Mouse (Mus musculus) kidney, embryonic 16.5 days (tissue): ENCODE data around the gene Slc31a2. TPM values are rescaled to one million over a fixed set of nuclear protein-coding genes. Genes with fewer than 3 reads are reported as not detected.

Experiments used
- ATAC-seq: fragments of 200-750 bp; cut with Nextera tagmentation; 2 replicates; pipeline ENCODE4 v1.8.0; 2017; ENCODE audit warnings: moderate TSS enrichment; ENCODE audit not compliant: low FRiP score, low TSS enrichment
- H3K27ac ChIP-seq: fragments of 300-500 bp; sonication (generic); 2 replicates; pipeline ENCODE4 v1.5.1; 2014; ENCODE audit warnings: low read length
- H3K27me3 ChIP-seq: fragments of 300-500 bp; sonication (generic); 2 replicates; pipeline ENCODE4 v1.6.1; 2014; ENCODE audit warnings: low read length, control low read depth, mixed read lengths; ENCODE audit not compliant: insufficient read depth
- H3K36me3 ChIP-seq: fragments of 300-500 bp; sonication (generic); 2 replicates; pipeline ENCODE4 v1.6.1; 2014; ENCODE audit warnings: low read length, control low read depth, mixed read lengths; ENCODE audit not compliant: insufficient read depth
- H3K4me1 ChIP-seq: fragments of 300-500 bp; sonication (generic); 2 replicates; pipeline ENCODE4 v1.6.1; 2014; ENCODE audit warnings: low read length, control low read depth, mixed read lengths; ENCODE audit not compliant: insufficient read depth
- H3K4me2 ChIP-seq: fragments of 300-500 bp; sonication (generic); replicated peaks from 2 replicates; pipeline ENCODE4 v1.6.1; 2014; ENCODE audit warnings: low read depth, low read length
- H3K4me3 ChIP-seq: fragments of 300-500 bp; sonication (generic); 2 replicates; pipeline ENCODE4 v1.5.1; 2014; ENCODE audit warnings: mild to moderate bottlenecking, low read length
- H3K9ac ChIP-seq: fragments of 300-500 bp; sonication (generic); replicated peaks from 2 replicates; pipeline ENCODE4 v1.6.1; 2014; ENCODE audit warnings: low read length
- H3K9me3 ChIP-seq: fragments of 300-500 bp; sonication (generic); 2 replicates; pipeline ENCODE4 v1.6.1; 2016; ENCODE audit warnings: low read length, control low read depth
- WGBS: fragments of 180-500 bp; shearing (Covaris S2); extraction: QIAGEN DNeasy Blood & Tissue Kit; methylation state at CpG from one replicate; pipeline ENCODE4 v1.1.7; 2014; 5-methylcytosine and 5-hydroxymethylcytosine counted together
- polyA plus RNA-seq: library from polyadenylated mRNA; unstranded; fragments of >200 nt; fragmentation: Nextera tagmentation; extraction: Ambion mirVana; gene quantifications from 2 replicates; pipeline ENCODE4 v1.2.1, GENCODE M21; 2015

Slc31a2 gene
- polyA plus RNA-seq, 1 experiment from 2014 or later, result 31.9 TPM

DNA sequence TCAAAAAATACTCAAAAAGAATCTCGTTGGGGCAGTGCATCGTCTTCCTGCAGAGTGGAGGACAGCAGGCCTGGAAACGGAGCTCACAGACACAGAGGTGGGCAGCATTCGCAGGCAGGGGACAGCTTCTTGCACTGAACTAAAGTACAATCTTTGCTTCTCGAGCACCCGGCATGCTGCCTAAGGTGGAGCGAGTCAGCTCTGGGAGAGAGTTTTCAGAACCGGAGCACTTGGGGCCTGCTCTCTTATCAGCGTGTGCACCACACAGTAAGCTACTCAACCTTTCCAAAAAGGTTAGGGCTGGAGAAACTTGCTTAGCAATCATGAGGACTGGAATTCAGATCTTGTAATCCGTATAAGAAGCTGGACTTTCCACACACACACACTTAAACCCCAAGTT lies 14.3 kb downstream of the Slc31a2 start:
- H3K9me3 ChIP-seq, result no peaks in the 10 kb centered on the region
- 81% methylated on average over 10 of the region's 10 CpGs for WGBS
- no peak overlapping the region for H3K4me2 ChIP-seq
- no peak for ATAC-seq
- no peaks in the 10 kb centered on the region for H3K27me3 ChIP-seq
- H3K27ac ChIP-seq, result no peak overlapping the region
- no peak overlapping the region for H3K9ac ChIP-seq
- H3K4me1 ChIP-seq, result no peaks in the 10 kb centered on the region
- no peaks in the 10 kb centered on the region for H3K36me3 ChIP-seq
- no peak overlapping the region for H3K4me3 ChIP-seq

GRCm38 (mm10) chr4:62277222-62277621 lies 14.9 kb downstream of the Slc31a2 start:
- Histone ChIP-seq H3K9me3 (no peaks in the 10 kb centered on the region), H3K36me3 (no peaks in the 10 kb centered on the region), H3K4me3 (no peak overlapping the region), H3K9ac (no peak overlapping the region), H3K27me3 (no peaks in the 10 kb centered on the region), H3K27ac (no peak overlapping the region), H3K4me1 (no peaks in the 10 kb centered on the region), H3K4me2 (no peak overlapping the region)
- 74% methylated on average over 3 of the region's 3 CpGs for WGBS
- no peak for ATAC-seq

DNA sequence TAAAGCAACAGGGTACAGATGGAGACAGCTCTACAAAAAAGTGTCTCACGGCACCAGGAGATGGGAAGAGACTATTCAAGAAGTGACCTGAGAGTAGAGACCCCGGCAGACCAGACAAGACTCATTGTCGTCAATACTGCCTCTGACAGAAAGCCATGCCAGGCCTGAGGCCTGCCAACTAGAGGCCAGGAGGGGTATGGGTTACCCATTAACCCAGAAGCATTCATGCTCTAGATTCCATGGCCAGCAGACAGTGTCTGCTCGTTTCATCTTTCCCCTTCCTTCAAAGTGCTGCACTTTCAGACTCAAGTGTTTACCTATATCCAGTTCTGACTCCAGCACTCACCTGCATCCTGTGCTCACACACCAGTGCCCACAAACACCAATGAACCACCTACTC lies 15.7 kb downstream of the Slc31a2 start:
- H3K9me3 ChIP-seq, result no peaks in the 10 kb centered on the region
- H3K36me3 ChIP-seq, result no peaks in the 10 kb centered on the region

DNA sequence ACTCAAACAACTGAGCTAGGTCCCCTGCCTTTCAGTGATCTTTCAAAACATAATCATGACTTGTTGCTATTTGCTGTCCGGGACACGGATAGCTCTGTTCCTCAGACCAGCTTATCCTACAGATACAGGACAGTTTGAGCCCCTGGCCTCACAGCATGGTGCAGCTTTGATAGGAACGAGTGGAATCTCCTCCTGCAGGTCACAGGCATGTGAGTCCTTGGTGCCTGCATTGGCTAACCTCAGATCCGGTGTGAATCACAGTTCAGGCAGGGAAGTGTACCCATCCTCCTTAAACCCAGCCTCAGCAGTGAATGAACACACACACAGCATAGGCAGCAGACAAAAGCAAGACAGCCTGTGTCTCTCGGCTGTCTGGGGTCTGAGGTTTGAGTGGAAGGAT lies 19.0 kb downstream of the Slc31a2 start:
- peaks cover 5% of the 10 kb centered on the region; the same call in 1 of the 2 replicates for H3K4me1 ChIP-seq
- no peak for ATAC-seq
- no peaks in the 10 kb centered on the region for H3K27me3 ChIP-seq
- no peak overlapping the region for H3K27ac ChIP-seq
- no peak overlapping the region for H3K9ac ChIP-seq
- H3K4me2 ChIP-seq, result no peak overlapping the region
- H3K9me3 ChIP-seq, result no peaks in the 10 kb centered on the region
- 76% methylated on average over 5 of the region's 5 CpGs for WGBS
- H3K36me3 ChIP-seq, result no peaks in the 10 kb centered on the region
- H3K4me3 ChIP-seq, result no peak overlapping the region

More for the DNA sequence above, 15.7 kb downstream of the Slc31a2 start:
- Histone ChIP-seq H3K9ac (no peak overlapping the region), H3K4me3 (no peak overlapping the region), H3K4me1 (no peaks in the 10 kb centered on the region), H3K27ac (peak overlapping the region; percentile 56; the same call in 1 of the 2 replicates), H3K4me2 (no peak overlapping the region), H3K27me3 (no peaks in the 10 kb centered on the region)
- peak; percentile 83; the same call in 1 of the 2 replicates for ATAC-seq
- WGBS, result 68% methylated on average over 4 of the region's 4 CpGs

GRCm38 (mm10) chr4:62282969-62283368 lies 20.6 kb downstream of the Slc31a2 start:
- Histone ChIP-seq H3K36me3 (no peaks in the 10 kb centered on the region), H3K9me3 (no peaks in the 10 kb centered on the region), H3K4me3 (no peak overlapping the region), H3K9ac (no peak overlapping the region), H3K27ac (no peak overlapping the region), H3K27me3 (no peaks in the 10 kb centered on the region), H3K4me1 (peaks cover 13% of the 10 kb centered on the region), H3K4me2 (no peak overlapping the region)
- WGBS, result 86% methylated on average over 7 of the region's 7 CpGs
- ATAC-seq, result no peak

GRCm38 (mm10) chr4:62285576-62285975 lies 23.2 kb downstream of the Slc31a2 start:
- Histone ChIP-seq H3K9ac (no peak overlapping the region), H3K27me3 (no peaks in the 10 kb centered on the region), H3K36me3 (no peaks in the 10 kb centered on the region), H3K4me2 (peak overlapping the region; percentile 82; the same call in 1 of the 2 replicates), H3K4me1 (peaks cover 19% of the 10 kb centered on the region), H3K9me3 (no peaks in the 10 kb centered on the region), H3K4me3 (no peak overlapping the region), H3K27ac (no peak overlapping the region)
- WGBS, result 71% methylated on average over 8 of the region's 8 CpGs
- no peak for ATAC-seq

GRCm38 (mm10) chr4:62286257-62286991 lies 24.1 kb downstream of the Slc31a2 start:
- WGBS, result under 1% methylated on average over 54 of the region's 55 CpGs
- Histone ChIP-seq H3K27me3 (no peaks in the 10 kb centered on the region), H3K4me1 (peaks cover 19% of the 10 kb centered on the region), H3K9me3 (no peaks in the 10 kb centered on the region), H3K4me2 (peak overlapping the region; percentile 82), H3K27ac (peak overlapping the region; percentile 83), H3K4me3 (peak overlapping the region; percentile 81), H3K9ac (peak overlapping the region; percentile 81), H3K36me3 (no peaks in the 10 kb centered on the region)
- ATAC-seq, result peak; percentile 93

DNA sequence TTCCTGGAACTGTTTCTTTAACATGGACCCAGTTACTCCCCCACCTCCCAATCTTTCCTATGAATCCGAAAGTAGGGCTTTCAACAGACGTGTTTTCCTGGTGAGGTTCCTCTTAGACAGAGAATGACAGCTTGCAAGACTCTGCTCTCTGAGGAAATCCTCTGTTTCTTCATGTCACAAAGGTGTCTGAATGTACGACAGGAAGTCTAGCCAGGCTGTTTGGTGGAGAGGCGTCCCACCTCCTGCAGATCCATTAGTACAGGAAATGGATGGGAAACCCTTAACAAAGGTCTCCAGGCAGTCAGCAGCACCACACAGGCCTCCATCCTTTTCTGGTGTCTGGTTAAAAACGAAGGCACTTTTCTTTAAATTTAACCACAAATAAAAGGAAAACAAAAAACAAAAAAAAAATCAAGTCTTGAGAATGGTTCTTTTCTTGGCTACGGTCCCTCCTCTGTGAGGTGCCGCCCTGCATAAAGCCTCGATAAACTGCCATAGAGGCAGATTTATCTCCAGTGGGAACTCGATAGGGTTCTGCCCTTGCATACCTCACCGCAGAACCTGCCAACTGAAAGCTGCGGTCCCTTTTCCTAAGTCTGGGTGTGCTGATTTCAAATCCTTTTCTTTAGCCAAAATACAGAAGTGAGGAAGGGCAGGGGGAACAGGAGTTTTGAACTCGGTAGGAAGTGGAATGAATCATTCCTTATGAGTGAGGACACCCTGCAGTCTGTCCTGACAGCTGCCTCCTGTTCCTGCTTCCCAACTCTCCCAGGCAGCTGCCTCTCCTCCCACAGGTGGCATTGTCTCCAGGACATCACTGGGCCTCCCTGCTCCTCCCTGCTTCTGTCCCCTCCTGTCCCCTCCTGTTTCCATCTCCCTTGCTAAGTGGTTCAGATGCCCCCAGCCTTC lies 24.9 kb downstream of the Slc31a2 start:
- WGBS, result 4% methylated on average over 12 of the region's 12 CpGs
- peaks cover 19% of the 10 kb centered on the region for H3K4me1 ChIP-seq

GRCm38 (mm10) chr4:62289226-62289625 lies 26.9 kb downstream of the Slc31a2 start:
- no peaks in the 10 kb centered on the region for H3K9me3 ChIP-seq
- 91% methylated on average over 7 of the region's 7 CpGs for WGBS
- peaks cover 30% of the 10 kb centered on the region for H3K4me1 ChIP-seq
- no peak overlapping the region for H3K9ac ChIP-seq
- H3K4me3 ChIP-seq, result no peak overlapping the region
- no peaks in the 10 kb centered on the region for H3K27me3 ChIP-seq
- no peak for ATAC-seq
- H3K27ac ChIP-seq, result no peak overlapping the region
- H3K4me2 ChIP-seq, result no peak overlapping the region
- no peaks in the 10 kb centered on the region for H3K36me3 ChIP-seq

More for the DNA sequence above, 24.9 kb downstream of the Slc31a2 start:
- peak overlapping the region; percentile 82 for H3K4me2 ChIP-seq
- no peaks in the 10 kb centered on the region for H3K27me3 ChIP-seq
- H3K9me3 ChIP-seq, result no peaks in the 10 kb centered on the region
- ATAC-seq, result peak; percentile 50; the same call in 1 of the 2 replicates
- H3K4me3 ChIP-seq, result peak overlapping the region; percentile 81
- no peaks in the 10 kb centered on the region for H3K36me3 ChIP-seq
- peak overlapping the region; percentile 81 for H3K9ac ChIP-seq
- H3K27ac ChIP-seq, result peak overlapping the region; percentile 83; the same call in 1 of the 2 replicates
